Mouse (Mus musculus) testis, postnatal 10 days (tissue): ENCODE measurements around the gene Tstd2.

Experiments used
- DNase-seq: peaks from one replicate; pipeline ENCODE4 v3.0.0; 2021; ENCODE audit warnings: low spot score

Gene Tstd2

GRCm38 (mm10) chr4:46084416-46085172 is 53.9 kb downstream of the Tstd2 start:
- DNase-seq = no peak

GRCm38 (mm10) chr4:46082555-46082954 is 55.9 kb downstream of the Tstd2 start:
- DNase-seq = no peak

- DNase-seq = no peak
Observed at GRCm38 (mm10) chr4:46080261-46080660, 58.2 kb downstream of the Tstd2 start.

- DNase-seq = no peak
Observed at GRCm38 (mm10) chr4:46076892-46077291, 61.6 kb downstream of the Tstd2 start.

- DNase-seq = no peak
Observed at GRCm38 (mm10) chr4:46075664-46076063, 62.8 kb downstream of the Tstd2 start.

- DNase-seq = no peak
Observed at GRCm38 (mm10) chr4:46073736-46074135, 64.8 kb downstream of the Tstd2 start.

- no peak for DNase-seq
Observed at GRCm38 (mm10) chr4:46072631-46073030, 65.9 kb downstream of the Tstd2 start.

GRCm38 (mm10) chr4:46069851-46070482 is 68.5 kb downstream of the Tstd2 start:
- no peak for DNase-seq

- no peak for DNase-seq
Observed at GRCm38 (mm10) chr4:46068573-46068972, 69.9 kb downstream of the Tstd2 start.

- DNase-seq = no peak
Observed at GRCm38 (mm10) chr4:46068060-46068459, 70.4 kb downstream of the Tstd2 start.

GRCm38 (mm10) chr4:46065695-46066340 is 72.7 kb downstream of the Tstd2 start:
- DNase-seq = no peak

- DNase-seq = no peak
Observed at GRCm38 (mm10) chr4:46064961-46065360, 73.5 kb downstream of the Tstd2 start.
